Mouse (Mus musculus) neural tube, embryonic 14.5 days (tissue): ENCODE measurements at regions not wholly inside any gene's neighbourhood (a gene's known extent, or its start where the extent isn't known, plus 50 kb on each side); places are given as distances from the start of the nearest gene placed in this dataset.

Experiments used
- ATAC-seq: fragments of 200-750 bp; cut with Nextera tagmentation; 2 replicates; pipeline ENCODE4 v1.8.0; 2017; ENCODE audit warnings: low read depth, mild to moderate bottlenecking, moderate TSS enrichment, moderate library complexity
- H3K27ac ChIP-seq: fragments of 300-500 bp; sonication (generic); 2 replicates; pipeline ENCODE4 v1.5.1; 2014; ENCODE audit warnings: low read depth, mild to moderate bottlenecking, control low read depth, low read length, moderate library complexity, mixed read lengths
- H3K27me3 ChIP-seq: fragments of 300-500 bp; sonication (generic); 2 replicates; pipeline ENCODE4 v1.6.1; 2014; ENCODE audit warnings: low read length; ENCODE audit not compliant: control insufficient read depth, insufficient read depth
- H3K36me3 ChIP-seq: fragments of 300-500 bp; sonication (generic); 2 replicates; pipeline ENCODE4 v1.6.1; 2014; ENCODE audit warnings: low read length, mixed read lengths; ENCODE audit not compliant: control insufficient read depth, insufficient read depth
- H3K4me1 ChIP-seq: fragments of 300-500 bp; sonication (generic); 2 replicates; pipeline ENCODE4 v1.6.1; 2014; ENCODE audit warnings: low read length; ENCODE audit not compliant: control insufficient read depth, insufficient read depth
- H3K4me2 ChIP-seq: fragments of 300-500 bp; sonication (generic); 2 replicates; pipeline ENCODE4 v1.6.1; 2014; ENCODE audit warnings: mild to moderate bottlenecking, low read depth, low read length, control low read depth
- H3K4me3 ChIP-seq: fragments of 300-500 bp; sonication (generic); 2 replicates; pipeline ENCODE4 v1.5.1; 2014; ENCODE audit warnings: low read depth, low read length, control low read depth, mixed read lengths
- H3K9ac ChIP-seq: fragments of 300-500 bp; sonication (generic); replicated peaks from 2 replicates; pipeline ENCODE4 v1.6.1; 2014; ENCODE audit warnings: low read depth, mild to moderate bottlenecking, control low read depth, low read length, mixed read lengths
- H3K9me3 ChIP-seq: fragments of 300-500 bp; sonication (generic); 2 replicates; pipeline ENCODE4 v1.6.1; 2016; ENCODE audit warnings: low read length; ENCODE audit not compliant: control insufficient read depth
- WGBS: fragments of 180-500 bp; shearing (Covaris S2); extraction: QIAGEN DNeasy Blood & Tissue Kit; methylation state at CpG from one replicate; pipeline ENCODE4 v1.1.7; 2014; 5-methylcytosine and 5-hydroxymethylcytosine counted together

GRCm38 (mm10) chr8:26502772-26503171 is 383.4 kb downstream of the Gm45692 start:
- no peaks in the 10 kb centered on the region for H3K9me3 ChIP-seq

GRCm38 (mm10) chr8:26503918-26504317 is 384.6 kb downstream of the Gm45692 start:
- H3K4me3 ChIP-seq = no peak overlapping the region
- no peak overlapping the region for H3K27ac ChIP-seq
- no peak for ATAC-seq
- no peaks in the 10 kb centered on the region for H3K36me3 ChIP-seq
- no peaks in the 10 kb centered on the region for H3K9me3 ChIP-seq
- no peak overlapping the region for H3K9ac ChIP-seq
- H3K4me2 ChIP-seq = no peak overlapping the region
- H3K27me3 ChIP-seq = no peaks in the 10 kb centered on the region
- WGBS = 41% methylated on average over 4 of the region's 4 CpGs
- H3K4me1 ChIP-seq = peaks cover 4% of the 10 kb centered on the region; the same call in 1 of the 2 replicates

More at GRCm38 (mm10) chr8:26502772-26503171, 383.4 kb downstream of the Gm45692 start:
- Histone ChIP-seq H3K27ac (no peak overlapping the region), H3K4me3 (no peak overlapping the region), H3K27me3 (no peaks in the 10 kb centered on the region), H3K9ac (no peak overlapping the region), H3K36me3 (no peaks in the 10 kb centered on the region), H3K4me2 (no peak overlapping the region), H3K4me1 (peaks cover 3% of the 10 kb centered on the region; the same call in 1 of the 2 replicates)
- WGBS = 52% methylated on average over 4 of the region's 4 CpGs
- no peak for ATAC-seq

GRCm38 (mm10) chr8:26504319-26505035 is 385.1 kb downstream of the Gm45692 start:
- Histone ChIP-seq H3K36me3 (no peaks in the 10 kb centered on the region), H3K4me1 (peaks cover 4% of the 10 kb centered on the region; the same call in 1 of the 2 replicates), H3K27ac (no peak overlapping the region), H3K4me2 (no peak overlapping the region), H3K27me3 (no peaks in the 10 kb centered on the region), H3K9me3 (no peaks in the 10 kb centered on the region), H3K9ac (no peak overlapping the region), H3K4me3 (no peak overlapping the region)
- 46% methylated on average over 16 of the region's 16 CpGs for WGBS
- 0 out of 2 replicates have a peak, but pooled peaks have one; percentile 7 for ATAC-seq

GRCm38 (mm10) chr8:26507611-26508070 is 388.3 kb downstream of the Gm45692 start:
- Histone ChIP-seq H3K4me1 (peaks cover 4% of the 10 kb centered on the region; the same call in 1 of the 2 replicates), H3K36me3 (no peaks in the 10 kb centered on the region), H3K9me3 (no peaks in the 10 kb centered on the region), H3K27ac (no peak overlapping the region), H3K4me2 (no peak overlapping the region), H3K4me3 (no peak overlapping the region), H3K9ac (0 out of 2 replicates have a peak overlapping the region, but pooled peaks have one; percentile 16), H3K27me3 (no peaks in the 10 kb centered on the region)
- 7% methylated on average over 12 of the region's 12 CpGs for WGBS
- ATAC-seq = peak; percentile 84

GRCm38 (mm10) chr8:26509254-26509653 is 389.9 kb downstream of the Gm45692 start:
- no peaks in the 10 kb centered on the region for H3K27me3 ChIP-seq
- WGBS = 88% methylated on average over 3 of the region's 3 CpGs

GRCm38 (mm10) chr8:26513001-26513400 is 393.7 kb downstream of the Gm45692 start:
- Histone ChIP-seq H3K9me3 (no peaks in the 10 kb centered on the region), H3K27ac (no peak overlapping the region), H3K4me1 (no peaks in the 10 kb centered on the region; the same call in 1 of the 2 replicates), H3K36me3 (no peaks in the 10 kb centered on the region), H3K27me3 (no peaks in the 10 kb centered on the region), H3K4me3 (no peak overlapping the region), H3K9ac (no peak overlapping the region), H3K4me2 (no peak overlapping the region)
- no peak for ATAC-seq
- WGBS = 88% methylated on average over 7 of the region's 7 CpGs

More at GRCm38 (mm10) chr8:26509254-26509653, 389.9 kb downstream of the Gm45692 start:
- Histone ChIP-seq H3K4me3 (no peak overlapping the region), H3K27ac (no peak overlapping the region), H3K9ac (no peak overlapping the region), H3K36me3 (no peaks in the 10 kb centered on the region), H3K9me3 (no peaks in the 10 kb centered on the region), H3K4me1 (peaks cover 4% of the 10 kb centered on the region; the same call in 1 of the 2 replicates), H3K4me2 (no peak overlapping the region)
- ATAC-seq = no peak

- 96% methylated on average over 2 of the region's 2 CpGs for WGBS
- no peak for ATAC-seq
Observed at GRCm38 (mm10) chr8:26524237-26524636, 404.9 kb downstream of the Gm45692 start.

GRCm38 (mm10) chr8:26526474-26527185 is 407.3 kb downstream of the Gm45692 start:
- no peaks in the 10 kb centered on the region for H3K9me3 ChIP-seq
- ATAC-seq = peak; percentile 87
- H3K36me3 ChIP-seq = no peaks in the 10 kb centered on the region
- no peaks in the 10 kb centered on the region for H3K27me3 ChIP-seq
- peaks cover 7% of the 10 kb centered on the region; the same call in 1 of the 2 replicates for H3K4me1 ChIP-seq
- whole genome bisulfite sequencing = 11% methylated on average over 9 of the region's 10 CpGs
- no peak overlapping the region for H3K9ac ChIP-seq
- H3K4me3 ChIP-seq = no peak overlapping the region
- no peak overlapping the region for H3K4me2 ChIP-seq
- no peak overlapping the region for H3K27ac ChIP-seq

More at GRCm38 (mm10) chr8:26524237-26524636, 404.9 kb downstream of the Gm45692 start:
- no peak overlapping the region for H3K4me2 ChIP-seq
- no peak overlapping the region for H3K4me3 ChIP-seq
- H3K27me3 ChIP-seq = no peaks in the 10 kb centered on the region
- H3K9me3 ChIP-seq = no peaks in the 10 kb centered on the region
- H3K36me3 ChIP-seq = no peaks in the 10 kb centered on the region
- H3K4me1 ChIP-seq = peaks cover 7% of the 10 kb centered on the region; the same call in 1 of the 2 replicates
- no peak overlapping the region for H3K9ac ChIP-seq
- no peak overlapping the region for H3K27ac ChIP-seq

GRCm38 (mm10) chr8:26527186-26527580 is 407.8 kb downstream of the Gm45692 start:
- no peak for ATAC-seq
- no peak overlapping the region for H3K9ac ChIP-seq
- 50% methylated on average over 5 of the region's 5 CpGs for whole genome bisulfite sequencing
- no peak overlapping the region for H3K4me3 ChIP-seq
- H3K27me3 ChIP-seq = no peaks in the 10 kb centered on the region
- peaks cover 7% of the 10 kb centered on the region; the same call in 1 of the 2 replicates for H3K4me1 ChIP-seq
- H3K36me3 ChIP-seq = no peaks in the 10 kb centered on the region
- no peaks in the 10 kb centered on the region for H3K9me3 ChIP-seq
- H3K4me2 ChIP-seq = no peak overlapping the region
- no peak overlapping the region for H3K27ac ChIP-seq
